Mouse (Mus musculus) lung, postnatal 14 days (tissue): ENCODE measurements around the gene Slc11a1.

Experiments used
- DNase-seq: peaks from one replicate; pipeline ENCODE4 v3.0.0; 2021

Gene Slc11a1

GRCm38 (mm10) chr1:74353453-74354229 lies 21.4 kb upstream of the Slc11a1 start:
- DNase-seq: no peak

DNA sequence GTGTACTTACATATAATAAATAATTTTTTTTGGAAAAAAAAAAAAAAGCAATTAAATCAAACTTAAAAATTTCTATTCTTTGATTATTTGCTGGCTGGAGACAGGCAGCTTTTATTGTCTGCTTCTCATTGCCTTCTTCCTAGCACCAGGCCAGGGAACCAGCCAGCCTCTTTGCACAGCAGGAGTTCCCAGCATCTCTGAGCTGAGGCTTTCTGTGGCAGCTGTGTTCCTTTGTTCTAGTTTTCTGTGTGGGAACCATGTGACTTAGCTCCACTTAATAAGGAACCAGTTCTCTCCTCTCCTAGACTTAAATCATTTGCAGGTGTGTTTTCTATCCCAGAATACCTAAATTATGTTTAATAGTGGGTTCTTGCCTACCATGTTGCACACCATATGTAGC lies 17.5 kb upstream of the Slc11a1 start:
- no peak for DNase-seq

DNA sequence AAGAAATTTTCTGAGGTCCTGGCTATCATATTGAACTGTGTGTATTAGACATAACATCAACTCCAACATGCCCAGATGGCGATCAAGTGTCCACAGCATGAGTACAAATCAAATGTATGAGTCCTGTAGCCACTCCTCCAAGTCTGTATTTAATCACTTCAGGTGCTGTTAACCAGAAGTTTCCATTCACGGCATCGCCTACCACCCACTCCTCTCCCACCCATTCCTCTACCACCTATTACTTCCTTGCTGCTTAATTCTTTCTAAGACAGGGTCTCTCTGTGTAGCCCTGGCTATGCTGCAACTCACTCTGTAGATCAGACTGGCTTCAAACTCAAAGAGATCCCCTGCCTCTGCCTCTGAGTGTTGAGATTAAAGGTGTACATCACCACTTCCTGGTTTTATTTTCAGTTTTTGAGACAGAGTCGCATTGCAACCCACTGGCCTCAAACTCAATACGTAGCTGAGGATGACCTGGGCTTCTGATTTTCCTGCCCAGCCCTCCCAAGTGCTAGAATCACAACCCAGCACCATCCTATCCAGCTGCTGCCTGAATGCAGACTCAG lies 15.0 kb upstream of the Slc11a1 start:
- DNase-seq: no peak

DNA sequence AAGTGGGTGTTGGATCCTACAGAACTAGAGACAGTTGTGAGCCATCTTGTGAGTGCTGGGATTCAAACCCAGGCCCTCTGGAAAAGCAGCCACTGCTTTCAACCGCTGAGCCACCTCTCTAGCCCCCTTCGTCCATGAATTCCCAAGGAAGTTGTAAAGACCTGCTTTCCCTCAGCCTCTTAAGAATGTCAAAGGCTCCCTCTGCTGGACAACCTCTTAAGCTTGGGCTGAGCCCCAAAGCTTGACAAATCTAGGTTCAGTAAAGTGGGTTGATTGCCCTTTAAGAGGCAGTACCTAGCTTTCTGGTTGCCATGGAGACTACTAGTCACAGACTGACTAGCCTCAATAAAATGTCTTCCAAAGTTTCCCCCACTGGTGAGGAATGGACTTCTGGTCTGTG lies 13.2 kb upstream of the Slc11a1 start, which contains the start of gene Catip:
Catip (plus strand) TSS at position 297 of the 400 bp plus-strand sequence.
- DNase-seq: peak; percentile 85

- DNase-seq: no peak
These were observed 12.4 kb upstream of the Slc11a1 start for GRCm38 (mm10) chr1:74362325-74363229.

DNA sequence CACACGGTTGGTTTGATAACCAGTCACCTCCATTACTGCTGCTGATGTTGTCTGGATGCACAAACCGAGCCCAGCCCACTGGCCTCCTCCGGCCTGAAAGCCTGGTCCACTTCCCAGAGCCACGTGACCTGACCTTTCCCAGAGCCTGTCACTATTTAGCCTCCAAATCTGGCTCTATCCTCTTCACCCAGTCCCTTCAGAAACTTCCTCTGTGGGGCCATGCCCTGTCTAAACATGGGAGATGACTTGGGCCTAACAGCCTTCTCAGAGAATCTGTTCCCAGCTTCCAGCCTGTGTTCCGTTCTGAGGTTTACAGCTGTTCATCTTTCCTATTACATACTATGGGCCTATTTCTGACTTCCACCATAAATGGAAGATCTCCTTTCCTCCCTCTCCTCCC lies 11.6 kb upstream of the Slc11a1 start:
- no peak for DNase-seq

GRCm38 (mm10) chr1:74364270-74364669 lies 10.7 kb upstream of the Slc11a1 start:
- no peak for DNase-seq

- peak; percentile 59 for DNase-seq
These were observed 6.9 kb upstream of the Slc11a1 start for GRCm38 (mm10) chr1:74367886-74368645.

DNA sequence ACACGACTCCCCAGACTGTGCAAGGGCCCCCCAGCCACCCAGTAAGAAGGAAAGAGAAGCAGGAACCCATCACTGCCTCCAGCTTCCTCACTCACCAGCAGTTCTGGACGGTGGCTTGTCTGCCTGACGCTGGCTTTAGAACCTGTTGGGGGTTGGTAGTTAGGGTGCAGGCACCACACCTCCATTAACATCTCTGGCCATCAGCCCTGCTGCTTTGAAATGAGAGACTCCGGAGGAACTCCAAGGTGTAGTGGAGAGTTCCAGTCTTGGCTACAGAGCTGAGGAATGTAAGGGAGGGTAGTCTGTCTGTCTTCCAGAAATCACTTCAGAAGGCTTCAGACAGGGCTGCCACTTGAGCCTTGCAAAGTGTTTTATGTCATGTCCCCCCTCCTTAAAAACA lies 5.0 kb upstream of the Slc11a1 start:
- no peak for DNase-seq

DNA sequence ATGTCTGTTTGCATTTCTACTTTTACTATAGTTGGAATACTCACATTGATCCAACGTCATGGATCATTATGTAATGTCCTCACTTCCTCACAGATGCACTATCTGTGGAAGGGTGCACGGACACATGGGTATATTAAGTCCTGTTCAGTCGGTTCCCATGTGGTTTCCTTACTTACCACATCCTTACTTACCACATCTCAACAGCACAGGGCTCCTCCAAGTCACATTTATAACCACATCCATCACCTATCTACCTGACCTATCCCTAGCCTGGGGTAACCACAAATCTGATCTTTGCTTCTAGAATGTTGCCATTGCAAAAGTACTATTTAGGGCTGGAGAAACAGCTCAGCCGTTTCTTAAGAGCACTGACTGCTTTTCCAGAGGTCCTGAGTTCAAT lies 1.6 kb upstream of the Slc11a1 start:
- no peak for DNase-seq

DNA sequence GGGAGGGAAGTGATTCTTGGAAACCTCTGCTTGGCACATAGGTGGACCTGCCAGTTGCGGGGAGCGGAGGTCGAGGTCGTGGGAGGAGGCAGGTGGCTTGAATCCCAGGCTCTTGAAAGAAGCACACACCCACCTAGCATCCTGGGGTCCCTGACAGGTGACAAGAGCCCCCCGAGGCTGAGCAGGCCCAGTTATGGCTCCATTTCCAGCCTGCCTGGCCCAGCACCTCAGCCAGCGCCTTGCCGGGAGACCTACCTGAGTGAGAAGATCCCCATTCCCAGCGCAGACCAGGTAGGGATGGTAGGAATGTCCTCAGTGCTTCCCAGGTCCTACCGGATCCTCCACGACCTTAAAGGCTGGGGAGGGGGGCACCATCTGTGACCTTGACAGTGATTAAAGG lies 566 bp downstream of the Slc11a1 start:
- DNase-seq: no peak

DNA sequence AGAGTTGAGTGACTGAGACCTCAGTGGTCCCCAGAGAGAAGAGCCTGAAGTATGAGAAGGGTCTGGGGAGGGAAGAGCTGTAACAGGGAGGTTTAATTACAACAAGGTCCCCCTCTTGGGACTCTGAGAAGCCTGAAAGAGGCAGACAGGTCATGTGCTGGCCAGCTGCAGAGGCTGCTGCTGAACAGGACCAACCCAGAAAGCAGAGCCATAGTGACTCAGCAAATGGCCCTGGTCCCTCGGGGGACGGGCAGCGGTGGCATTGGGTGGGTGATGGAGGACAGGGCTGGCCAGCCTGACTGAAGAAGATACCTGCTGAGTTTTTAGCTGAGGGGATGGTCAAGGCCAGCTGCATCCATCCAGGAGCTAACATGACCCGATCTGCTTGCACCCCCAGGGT lies 1.4 kb downstream of the Slc11a1 start:
- no peak for DNase-seq

DNA sequence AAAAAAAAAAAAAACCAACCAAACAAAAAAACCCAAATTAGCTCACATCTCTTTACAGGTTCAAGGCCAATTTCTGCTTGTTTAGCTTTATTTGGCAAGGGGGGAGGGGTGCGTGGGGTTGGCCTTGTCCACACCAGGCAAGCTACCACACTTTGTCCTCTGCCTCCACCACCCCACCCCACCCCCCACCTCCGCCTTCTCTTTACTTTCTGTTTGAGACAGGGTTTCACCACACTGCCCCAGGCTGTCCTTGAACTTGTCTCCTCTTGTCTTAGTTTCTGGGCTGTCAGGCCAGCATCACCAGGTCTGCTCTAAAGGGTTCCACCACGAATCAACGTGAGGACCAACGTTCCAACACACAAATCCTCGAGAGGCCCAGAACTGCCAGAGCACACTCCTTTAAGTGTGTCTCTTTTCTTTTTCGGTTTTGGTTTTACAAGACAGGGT lies 4.1 kb downstream of the Slc11a1 start:
- DNase-seq: no peak

DNA sequence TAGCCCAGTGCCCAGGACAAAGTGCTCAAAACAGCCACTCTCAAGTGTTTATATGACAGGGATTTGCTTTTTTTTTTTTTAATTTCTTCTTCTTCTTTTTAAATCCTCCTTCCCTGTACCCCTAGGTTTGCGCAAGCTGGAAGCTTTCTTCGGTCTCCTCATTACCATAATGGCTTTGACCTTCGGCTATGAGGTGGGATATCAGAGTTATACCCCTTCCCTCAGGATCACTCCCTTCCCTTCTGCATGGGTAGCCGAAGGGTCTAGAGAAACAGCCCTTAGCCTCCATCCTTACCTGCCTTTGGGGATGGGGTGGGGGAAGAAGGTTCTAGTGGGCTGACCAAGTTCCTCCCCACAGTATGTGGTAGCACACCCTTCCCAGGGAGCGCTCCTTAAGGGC lies 5.5 kb downstream of the Slc11a1 start:
- DNase-seq: no peak

- DNase-seq: no peak
These were observed 6.6 kb downstream of the Slc11a1 start for GRCm38 (mm10) chr1:74381588-74382021.

DNA sequence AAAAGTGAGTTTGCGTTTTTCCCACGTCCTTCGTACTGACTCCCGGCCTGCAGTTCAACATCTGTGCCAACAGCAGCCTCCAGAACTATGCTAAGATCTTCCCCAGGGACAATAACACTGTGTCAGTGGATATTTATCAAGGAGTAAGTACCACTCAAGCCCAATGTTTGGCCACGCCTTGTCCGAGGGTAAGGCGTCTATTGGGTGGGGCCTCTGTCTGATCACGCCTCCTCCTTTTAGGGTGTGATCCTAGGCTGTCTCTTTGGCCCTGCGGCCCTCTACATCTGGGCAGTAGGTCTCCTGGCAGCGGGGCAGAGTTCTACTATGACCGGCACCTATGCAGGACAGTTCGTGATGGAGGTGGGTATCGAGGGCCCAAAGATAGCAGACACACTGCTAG lies 8.4 kb downstream of the Slc11a1 start:
- no peak for DNase-seq

GRCm38 (mm10) chr1:74384525-74384924 lies 9.5 kb downstream of the Slc11a1 start:
- no peak for DNase-seq

DNA sequence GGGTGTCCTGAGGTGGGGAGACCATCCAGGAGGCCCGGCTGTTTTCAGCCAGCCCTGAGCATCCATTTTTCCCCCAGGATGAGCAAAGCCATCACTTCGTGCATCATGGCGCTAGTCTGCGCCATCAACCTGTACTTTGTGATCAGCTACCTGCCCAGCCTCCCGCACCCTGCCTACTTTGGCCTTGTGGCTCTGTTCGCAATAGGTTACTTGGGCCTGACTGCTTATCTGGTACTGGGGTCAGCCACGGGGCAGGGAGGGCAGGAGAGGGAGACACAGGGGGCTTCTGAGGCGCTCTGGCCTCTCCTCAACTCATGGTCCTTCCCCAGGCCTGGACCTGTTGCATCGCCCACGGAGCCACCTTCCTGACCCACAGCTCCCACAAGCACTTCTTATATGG lies 10.1 kb downstream of the Slc11a1 start:
- no peak for DNase-seq

DNA sequence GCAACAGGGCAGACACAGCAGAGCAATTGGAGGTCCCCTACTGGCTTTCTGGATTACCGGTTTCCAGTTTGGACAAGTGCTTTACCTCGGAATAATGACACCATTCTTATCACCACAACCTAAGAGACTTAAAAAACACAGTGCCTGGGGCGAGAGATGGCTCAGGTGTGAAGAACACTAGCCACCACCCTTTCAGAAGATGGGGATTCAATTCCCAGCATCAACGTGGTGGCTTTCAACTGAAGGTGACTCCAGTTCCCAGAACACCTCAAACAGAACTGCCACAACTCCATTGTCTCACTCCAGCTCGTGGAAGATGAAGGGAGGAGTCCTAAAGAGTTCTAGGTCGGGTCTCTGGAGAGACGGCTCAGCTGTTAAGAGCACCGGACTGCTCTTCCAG lies 10.5 kb downstream of the Slc11a1 start:
- DNase-seq: no peak

DNA sequence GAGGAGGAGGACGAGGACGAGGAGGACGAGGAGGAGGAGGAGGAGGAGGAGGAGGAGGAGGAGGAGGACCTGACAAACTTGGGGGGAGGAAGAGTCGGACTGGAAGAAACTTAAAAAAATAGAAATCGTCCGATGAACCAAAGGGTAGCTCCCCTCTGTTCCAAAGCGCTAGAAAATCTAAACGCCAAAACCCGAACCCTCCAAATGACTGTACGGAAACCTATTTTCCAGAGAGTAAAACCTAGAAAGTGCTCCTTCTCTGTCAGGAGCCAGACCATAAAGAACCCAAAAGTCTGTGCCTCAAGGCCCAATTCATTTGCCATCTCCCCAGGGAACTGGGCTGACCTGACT lies 11.3 kb downstream of the Slc11a1 start:
- no peak for DNase-seq

- peak; percentile 94 for DNase-seq
These were observed 11.9 kb downstream of the Slc11a1 start for GRCm38 (mm10) chr1:74386714-74387385.

- DNase-seq: no peak
These were observed 12.5 kb downstream of the Slc11a1 start for GRCm38 (mm10) chr1:74387386-74387988.
